Mouse (Mus musculus): ENCODE results near the gene Gm20532. TPM values are rescaled to one million over a fixed set of nuclear protein-coding genes. Genes with fewer than 3 reads are reported as not detected.

Gm20532 gene
- total and polyA plus RNA-seq, 2 experiments from 2014 or later: not detected

DNA sequence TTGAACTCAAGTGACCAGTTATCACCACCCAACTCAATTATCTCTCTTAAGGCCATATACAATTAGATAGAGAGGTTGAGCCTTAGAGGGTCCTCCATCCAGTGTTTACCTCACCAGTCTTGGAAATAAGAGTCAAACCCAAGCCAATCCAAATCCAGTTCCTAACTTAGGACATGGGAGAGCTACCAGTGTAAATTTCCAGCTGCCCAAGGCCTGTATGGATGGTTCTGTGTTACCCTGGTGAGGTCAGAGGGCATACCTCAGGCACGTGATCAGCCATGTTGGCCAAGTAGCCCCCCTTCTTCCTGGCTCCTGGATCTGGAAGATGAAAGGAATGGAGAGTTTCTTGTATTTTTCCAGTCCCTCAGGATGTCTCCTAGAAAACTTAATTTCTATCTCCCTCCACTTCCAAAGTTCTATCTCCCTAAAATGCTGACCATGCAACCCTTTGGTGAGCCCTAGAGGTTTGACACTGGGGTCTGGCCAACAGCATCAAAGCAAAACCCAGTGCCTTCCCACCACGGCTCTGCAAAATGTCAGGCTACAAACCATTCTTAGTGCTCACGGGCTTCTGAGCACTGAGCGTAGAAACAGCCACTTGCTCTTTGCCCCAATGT is 51.0 kb downstream of the Gm20532 start:
- Histone ChIP-seq H3K9ac (replicated peaks; ENCODE audit: low read length) (no peak overlapping the region), H3K4me3 (ENCODE audit: low read length) (no peak overlapping the region), H3K27me3 (ENCODE audit: insufficient read depth, low read length) (no peaks in the 10 kb centered on the region), H3K9me3 (ENCODE audit: low read length) (no peaks in the 10 kb centered on the region), H3K36me3 (ENCODE audit: insufficient read depth, low read length) (peaks cover 35% of the 10 kb centered on the region), H3K4me1 (ENCODE audit: insufficient read depth, low read length) (peaks cover 14% of the 10 kb centered on the region), H3K4me2 (ENCODE audit: low read depth, low read length) (no peak overlapping the region), H3K27ac (no peak overlapping the region)
- WGBS: 75% methylated on average over 4 of the region's 4 CpGs
- TF ChIP-seq CTCF (IDR thresholded peaks at IDR 0.05; ENCODE audit: low read depth): no peak
- no peak for DNase-seq (ENCODE audit: low spot score)
- ATAC-seq: no peak

DNA sequence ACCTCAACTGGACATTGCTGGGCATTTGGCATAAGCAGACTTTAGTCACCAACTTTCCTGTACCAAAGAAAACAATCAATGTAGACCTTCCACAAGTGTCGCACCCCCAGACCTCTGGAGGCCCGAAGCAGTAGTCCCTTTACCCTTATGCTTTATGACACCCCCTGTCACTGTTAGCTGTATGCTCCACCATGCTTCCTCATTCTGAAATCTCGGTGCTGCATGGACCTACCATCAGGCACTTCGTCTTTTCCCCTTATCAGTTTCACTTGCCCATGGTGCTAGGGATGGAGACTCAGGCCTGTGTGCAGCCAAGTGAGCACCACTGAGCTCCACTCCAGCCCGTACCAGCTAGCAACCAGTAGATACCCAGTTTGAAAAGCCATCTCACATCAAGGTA is 51.6 kb downstream of the Gm20532 start:
- H3K27me3 ChIP-seq (ENCODE audit: insufficient read depth, low read length): no peaks in the 10 kb centered on the region
- H3K9me3 ChIP-seq (ENCODE audit: low read length): no peaks in the 10 kb centered on the region
- no peak for ATAC-seq
- H3K4me1 ChIP-seq (ENCODE audit: insufficient read depth, low read length): peaks cover 14% of the 10 kb centered on the region
- H3K4me3 ChIP-seq (ENCODE audit: low read length): no peak overlapping the region
- peaks cover 35% of the 10 kb centered on the region for H3K36me3 ChIP-seq (ENCODE audit: insufficient read depth, low read length)
- no peak for DNase-seq (ENCODE audit: low spot score)
- no peak for TF ChIP-seq CTCF (IDR thresholded peaks at IDR 0.05; ENCODE audit: low read depth)
- WGBS: 83% methylated on average over 5 of the region's 5 CpGs
- H3K27ac ChIP-seq: peak overlapping the region; percentile 32; the same call in 1 of the 2 replicates
- peak overlapping the region; percentile 67 for H3K4me2 ChIP-seq (ENCODE audit: low read depth, low read length)
- peak overlapping the region; percentile 93 for H3K9ac ChIP-seq (replicated peaks; ENCODE audit: low read length)

- Histone ChIP-seq H3K4me2 (ENCODE audit: low read depth, low read length) (peak overlapping the region; percentile 67), H3K27ac (peak overlapping the region; percentile 32; the same call in 1 of the 2 replicates), H3K27me3 (ENCODE audit: insufficient read depth, low read length) (no peaks in the 10 kb centered on the region), H3K36me3 (ENCODE audit: insufficient read depth, low read length) (peaks cover 35% of the 10 kb centered on the region), H3K9me3 (ENCODE audit: low read length) (no peaks in the 10 kb centered on the region), H3K4me3 (ENCODE audit: low read length) (peak overlapping the region; percentile 80), H3K9ac (replicated peaks; ENCODE audit: low read length) (peak overlapping the region; percentile 93; the same call in 1 of the 2 replicates), H3K4me1 (ENCODE audit: insufficient read depth, low read length) (peaks cover 14% of the 10 kb centered on the region)
- DNase-seq (ENCODE audit: low spot score) (no peak), ATAC-seq (no peak)
- no peak for TF ChIP-seq CTCF (IDR thresholded peaks at IDR 0.05; ENCODE audit: low read depth)
- WGBS: 77% methylated on average over 5 of the region's 5 CpGs
These were observed 52.1 kb downstream of the Gm20532 start for GRCm38 (mm10) chr2:26638572-26638971.

- H3K36me3 ChIP-seq (ENCODE audit: insufficient read depth, low read length): peaks cover 35% of the 10 kb centered on the region
- peak overlapping the region; percentile 93 for H3K9ac ChIP-seq (replicated peaks; ENCODE audit: low read length)
- no peaks in the 10 kb centered on the region for H3K27me3 ChIP-seq (ENCODE audit: insufficient read depth, low read length)
- TF ChIP-seq CTCF (IDR thresholded peaks at IDR 0.05; ENCODE audit: low read depth): peak; percentile 68
- WGBS: 6% methylated on average over 8 of the region's 8 CpGs
- peak overlapping the region; percentile 67 for H3K4me2 ChIP-seq (ENCODE audit: low read depth, low read length)
- peaks cover 13% of the 10 kb centered on the region for H3K4me1 ChIP-seq (ENCODE audit: insufficient read depth, low read length)
- peak; percentile 52 for ATAC-seq
- DNase-seq (ENCODE audit: low spot score): peak; percentile 64
- peak overlapping the region; percentile 80 for H3K4me3 ChIP-seq (ENCODE audit: low read length)
- H3K9me3 ChIP-seq (ENCODE audit: low read length): no peaks in the 10 kb centered on the region
- peak overlapping the region; percentile 32; the same call in 1 of the 2 replicates for H3K27ac ChIP-seq
These were observed 52.6 kb downstream of the Gm20532 start for GRCm38 (mm10) chr2:26639083-26639482.

- H3K36me3 ChIP-seq (ENCODE audit: insufficient read depth, low read length): peaks cover 27% of the 10 kb centered on the region
- 4% methylated on average over 49 of the region's 49 CpGs for WGBS
- peak overlapping the region; percentile 67 for H3K4me2 ChIP-seq (ENCODE audit: low read depth, low read length)
- peaks cover 10% of the 10 kb centered on the region for H3K4me1 ChIP-seq (ENCODE audit: insufficient read depth, low read length)
- peak overlapping the region; percentile 91 for H3K27ac ChIP-seq
- peak overlapping the region; percentile 80 for H3K4me3 ChIP-seq (ENCODE audit: low read length)
- DNase-seq (ENCODE audit: low spot score) (peak; percentile 99), ATAC-seq (peak; percentile 88)
- no peaks in the 10 kb centered on the region for H3K9me3 ChIP-seq (ENCODE audit: low read length)
- TF ChIP-seq CTCF (IDR thresholded peaks at IDR 0.05; ENCODE audit: low read depth): peak; percentile 96
- no peaks in the 10 kb centered on the region for H3K27me3 ChIP-seq (ENCODE audit: insufficient read depth, low read length)
- peak overlapping the region; percentile 93 for H3K9ac ChIP-seq (replicated peaks; ENCODE audit: low read length)
These were observed 53.7 kb downstream of the Gm20532 start for GRCm38 (mm10) chr2:26639838-26640830.

GRCm38 (mm10) chr2:26641006-26641647 is 54.7 kb downstream of the Gm20532 start:
- 81% methylated on average over 7 of the region's 7 CpGs for WGBS
- Histone ChIP-seq H3K36me3 (ENCODE audit: insufficient read depth, low read length) (peaks cover 17% of the 10 kb centered on the region), H3K4me2 (ENCODE audit: low read depth, low read length) (no peak overlapping the region), H3K4me3 (ENCODE audit: low read length) (no peak overlapping the region), H3K27ac (no peak overlapping the region), H3K4me1 (ENCODE audit: insufficient read depth, low read length) (peaks cover 10% of the 10 kb centered on the region), H3K9me3 (ENCODE audit: low read length) (no peaks in the 10 kb centered on the region), H3K9ac (replicated peaks; ENCODE audit: low read length) (no peak overlapping the region), H3K27me3 (ENCODE audit: insufficient read depth, low read length) (no peaks in the 10 kb centered on the region)
- ATAC-seq (no peak), DNase-seq (ENCODE audit: low spot score) (no peak)
- TF ChIP-seq CTCF (IDR thresholded peaks at IDR 0.05; ENCODE audit: low read depth): no peak
